Mouse (Mus musculus) megakaryocyte, embryonic 14.5 days (primary cell): ENCODE data around the gene Prps1.

ENCODE experiments used
- FLI1 ChIP-seq: IDR thresholded peaks from 2 replicates; pipeline ENCODE4 v1.6.1; 2012; ENCODE audit warnings: low read length, inconsistent platforms, mixed read lengths
- GATA1 ChIP-seq: IDR thresholded peaks from 3 replicates; pipeline ENCODE4 v1.6.1; 2012; ENCODE audit warnings: mixed read lengths, low read length, inconsistent platforms, borderline replicate concordance

DNA sequence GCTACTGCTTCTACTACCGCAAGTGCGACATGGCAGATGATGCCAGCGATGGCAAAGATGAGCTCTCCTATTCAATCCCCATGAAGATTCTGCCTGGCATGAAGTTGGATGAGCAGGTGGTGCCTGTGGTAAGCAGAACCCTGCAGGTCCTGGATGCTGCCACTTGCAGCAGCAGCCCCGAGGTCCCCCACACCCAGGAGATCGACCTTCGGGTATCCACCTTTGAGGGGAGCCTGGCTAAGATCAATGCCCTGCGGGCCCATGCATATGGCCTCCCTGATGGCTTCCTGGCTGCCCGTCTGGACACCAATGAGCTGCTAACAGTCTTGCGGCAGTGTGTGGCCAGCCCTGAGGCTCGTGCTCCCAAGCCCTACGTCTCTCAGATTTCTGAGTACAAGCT lies 23.6 kb upstream of the Prps1 start:
- no peak for TF ChIP-seq GATA1
- no peak for TF ChIP-seq FLI1
